Mouse (Mus musculus) ES-E14 (cell line): ENCODE data around the gene Il11ra1. TPM values are rescaled to one million over a fixed set of nuclear protein-coding genes. Genes with fewer than 3 reads are reported as not detected.

Experiments
- DNase-seq: peaks from one replicate; pipeline ENCODE4 v3.0.0-alpha.2; 2013; ENCODE audit warnings: low read depth, low spot score
- H3K27ac ChIP-seq: 2 replicates; pipeline ENCODE4 v1.5.1; 2012; ENCODE audit warnings: low read depth, mild to moderate bottlenecking, low read length, moderate library complexity, mixed read lengths; ENCODE audit not compliant: poor library complexity, insufficient read depth, severe bottlenecking
- H3K36me3 ChIP-seq: 2 replicates; pipeline ENCODE4 v1.6.1; 2012; ENCODE audit warnings: mild to moderate bottlenecking, low read length, moderate library complexity, mixed read lengths; ENCODE audit not compliant: control insufficient read depth, poor library complexity, insufficient read depth, severe bottlenecking
- H3K4me1 ChIP-seq, 2 experiments: fragments of 150-350 bp in 1 of 2; sonication (generic) in 1 of 2; 2 replicates each; pipeline ENCODE4 v1.6.1; 2012; ENCODE audit warnings: low read length in 2 of 2, mild to moderate bottlenecking in 1 of 2, mixed read lengths in 1 of 2; ENCODE audit not compliant: control insufficient read depth in 2 of 2, insufficient read depth in 2 of 2, poor library complexity in 1 of 2
- H3K4me3 ChIP-seq, 2 experiments: fragments of 150-350 bp in 1 of 2; sonication (generic) in 1 of 2; 2 replicates each; pipeline ENCODE4 v1.5.1; 2012; ENCODE audit warnings: low read length in 2 of 2, low read depth in 1 of 2, mild to moderate bottlenecking in 1 of 2, mixed read lengths in 1 of 2; ENCODE audit not compliant: insufficient read depth in 1 of 2, poor library complexity in 1 of 2, severe bottlenecking in 1 of 2
- H3K9ac ChIP-seq: 2 replicates; pipeline ENCODE4 v1.6.1; 2012; ENCODE audit warnings: low read depth, mild to moderate bottlenecking, low read length, mixed read lengths; ENCODE audit not compliant: poor library complexity, insufficient read depth, severe bottlenecking
- H3K9me3 ChIP-seq: fragments of 150-350 bp; sonication (generic); 2 replicates; pipeline ENCODE4 v1.6.1; 2012; ENCODE audit warnings: low read depth, mild to moderate bottlenecking, low read length; ENCODE audit not compliant: control insufficient read depth, insufficient read depth
- CHD2 ChIP-seq: IDR thresholded peaks from 2 replicates; pipeline ENCODE4 v1.6.1; 2014; ENCODE audit warnings: mild to moderate bottlenecking, low read depth, low read length, inconsistent platforms
- HCFC1 ChIP-seq: IDR thresholded peaks from 2 replicates; pipeline ENCODE4 v1.6.1; 2012; ENCODE audit warnings: low read length, inconsistent platforms, borderline replicate concordance; ENCODE audit not compliant: insufficient read depth
- MAFK ChIP-seq: IDR thresholded peaks from 2 replicates; pipeline ENCODE4 v1.6.1; 2014; ENCODE audit warnings: mild to moderate bottlenecking, low read depth, low read length, inconsistent platforms; ENCODE audit not compliant: insufficient read depth
- ZC3H11A ChIP-seq: IDR thresholded peaks from 2 replicates; pipeline ENCODE4 v1.6.1; 2012; ENCODE audit warnings: low read depth, mild to moderate bottlenecking, inconsistent platforms, low read length, borderline replicate concordance
- ZNF384 ChIP-seq: IDR thresholded peaks from 2 replicates; pipeline ENCODE4 v1.6.1; 2012; ENCODE audit warnings: low read depth, low read length, inconsistent platforms
- in situ Hi-C, 2 experiments: fragments of 600-800 bp; cut with MboI; formaldehyde crosslinking; loops; one replicate each; pipeline ENCODE4 v1.15.1; 2025; ENCODE audit warnings: low sequenced_read_pairs in 2 of 2, inconsistent platforms in 1 of 2; ENCODE audit not compliant: unreplicated experiment in 2 of 2
- total RNA-seq: library from RNA; depleted of rRNA; stranded (reverse); fragments of 300-350 nt; gene quantifications from 2 replicates; pipeline ENCODE4 v1.2.3, GENCODE M21; 2012

The Il11ra1 gene
- total RNA-seq, 1 experiment, result 13.5 TPM

DNA sequence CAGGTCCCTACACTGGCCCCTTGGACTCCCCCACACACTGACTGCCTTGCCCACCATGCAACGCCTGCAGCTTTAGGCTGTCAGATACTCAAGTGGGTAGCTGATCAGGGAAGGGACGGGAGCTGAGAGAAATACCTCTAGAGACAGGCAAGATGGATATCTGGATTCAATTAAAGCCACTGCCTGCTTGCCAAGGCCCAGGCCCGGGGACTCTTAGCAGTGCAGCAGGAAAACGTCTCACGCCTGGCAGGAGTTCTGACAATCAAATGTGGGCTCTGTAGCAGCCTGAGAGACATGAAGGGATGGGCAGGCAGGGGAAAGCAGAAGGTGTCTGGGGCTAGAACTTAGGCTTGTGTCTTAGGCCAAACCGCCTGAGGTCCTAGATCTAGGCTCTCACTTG, 17.0 kb downstream of the Il11ra1 start:
- Histone ChIP-seq H3K36me3 (peaks cover 16% of the 10 kb centered on the region; the same call in 1 of the 2 replicates), H3K4me3 (no peak overlapping the region), H3K27ac (no peak overlapping the region), H3K9me3 (no peaks in the 10 kb centered on the region), H3K4me1 (peaks cover 2 to 3% of the 10 kb centered on the region in 2 experiments; a peak in 1 of 4 replicates), H3K9ac (no peak overlapping the region)
- no peak for DNase-seq
- no peak for TF ChIP-seq CHD2
- no peak for TF ChIP-seq MAFK
- no peak for TF ChIP-seq ZC3H11A
- no peak for TF ChIP-seq HCFC1
- no peak for TF ChIP-seq ZNF384
- in situ Hi-C loops, result loop anchor here in 1 of 2 experiments (25.0 kb wide), 1 partner anchor 155 kb away; the partner anchor contains the start of genes Dnaic1 and Fam219a

DNA sequence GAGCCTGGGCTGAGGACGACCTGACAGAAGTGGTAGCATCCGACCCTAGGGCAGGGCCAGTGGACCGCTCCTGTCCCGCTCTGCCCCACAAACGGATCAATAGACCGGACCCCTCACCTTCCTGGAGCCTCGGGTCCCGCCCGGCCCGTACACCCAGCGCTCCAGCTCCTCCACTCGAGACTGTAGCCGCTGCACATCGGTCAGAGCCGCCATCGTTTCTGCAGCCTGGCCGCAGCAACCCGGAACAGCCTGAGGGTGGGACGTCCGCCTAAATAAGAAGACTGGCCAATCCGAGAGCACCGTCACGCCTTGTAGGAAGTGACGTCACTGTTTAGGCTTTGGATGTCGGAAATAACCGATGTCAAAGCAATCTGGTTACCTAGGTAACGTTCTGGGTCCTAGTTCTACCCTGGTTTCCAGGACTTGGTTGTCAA, 23.1 kb downstream of the Il11ra1 start, which contains the start of gene Dctn3:
Dctn3 (minus strand) TSS at position 253 of the 434 bp plus-strand sequence.
- in situ Hi-C loops, result loop anchor here in 1 of 2 experiments (25.0 kb wide), 1 partner anchor 161 kb away; the partner anchor contains the start of genes Dnaic1 and Fam219a
- Histone ChIP-seq H3K9me3 (no peaks in the 10 kb centered on the region), H3K36me3 (0 out of 2 replicates have a peak, but pooled peaks cover 4% of the 10 kb centered on the region), H3K9ac (peak within 1 kb of the TSS; percentile 85), H3K4me3 (peak within 1 kb of the TSS; percentile 84 to 85), H3K27ac (no peak within 1 kb of the TSS), H3K4me1 (peaks cover 4 to 6% of the 10 kb centered on the region in 2 experiments; a peak in 1 of 4 replicates)
- TF ChIP-seq MAFK (no peak), ZC3H11A (no peak), HCFC1 (no peak), ZNF384 (no peak), CHD2 (peak; percentile 49; the same call in 1 of the 2 replicates)
- peak; percentile 95 for DNase-seq

DNA sequence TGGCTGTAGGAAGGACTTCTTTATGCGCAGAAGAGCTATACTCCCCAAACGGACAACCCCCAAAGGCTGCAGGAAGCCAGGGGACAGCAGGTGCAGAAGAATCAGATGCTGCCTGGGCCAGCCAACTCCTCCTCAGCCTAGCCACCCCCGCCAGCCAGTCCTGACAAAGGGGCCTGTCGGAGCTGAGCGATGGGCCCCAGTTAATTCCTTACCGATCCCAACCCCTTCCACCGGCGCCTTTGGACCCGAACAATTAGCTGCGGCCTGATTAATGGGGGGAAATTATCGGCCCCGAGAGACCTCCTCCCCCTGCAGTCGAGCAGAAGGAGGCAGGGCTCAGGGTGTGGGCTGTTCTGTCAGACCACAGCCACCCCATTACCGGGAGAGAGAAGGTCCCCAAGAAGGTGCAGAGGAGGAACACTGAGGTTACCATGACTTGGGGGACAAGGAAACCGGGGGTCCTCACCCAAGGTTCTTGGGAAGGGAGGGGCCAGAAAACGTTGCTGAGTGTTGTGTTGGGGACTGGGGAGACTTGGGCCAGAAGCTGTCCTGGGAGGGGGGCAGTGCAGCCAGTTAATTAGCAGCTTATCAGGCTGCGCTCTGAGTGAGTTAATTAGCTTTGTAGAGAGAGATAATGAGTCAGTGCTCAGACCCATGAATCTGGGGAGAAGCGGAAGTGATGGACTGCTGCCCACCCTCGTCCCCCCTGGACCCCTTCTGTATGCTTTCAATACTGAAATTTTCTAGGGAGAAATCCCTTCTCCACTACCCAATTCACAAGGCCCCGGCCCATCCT, 27.2 kb downstream of the Il11ra1 start:
- H3K4me3 ChIP-seq, result no peak overlapping the region
- no peak for DNase-seq
- H3K9ac ChIP-seq, result no peak overlapping the region
- no peaks in the 10 kb centered on the region for H3K9me3 ChIP-seq
- TF ChIP-seq MAFK (no peak), ZNF384 (no peak), HCFC1 (no peak), CHD2 (no peak), ZC3H11A (no peak)
- H3K36me3 ChIP-seq, result no peaks in the 10 kb centered on the region
- no peak overlapping the region for H3K27ac ChIP-seq
- H3K4me1 ChIP-seq, result peaks cover 6 to 7% of the 10 kb centered on the region in 2 experiments; a peak in 2 of 4 replicates
- in situ Hi-C loops, result no loop called here

DNA sequence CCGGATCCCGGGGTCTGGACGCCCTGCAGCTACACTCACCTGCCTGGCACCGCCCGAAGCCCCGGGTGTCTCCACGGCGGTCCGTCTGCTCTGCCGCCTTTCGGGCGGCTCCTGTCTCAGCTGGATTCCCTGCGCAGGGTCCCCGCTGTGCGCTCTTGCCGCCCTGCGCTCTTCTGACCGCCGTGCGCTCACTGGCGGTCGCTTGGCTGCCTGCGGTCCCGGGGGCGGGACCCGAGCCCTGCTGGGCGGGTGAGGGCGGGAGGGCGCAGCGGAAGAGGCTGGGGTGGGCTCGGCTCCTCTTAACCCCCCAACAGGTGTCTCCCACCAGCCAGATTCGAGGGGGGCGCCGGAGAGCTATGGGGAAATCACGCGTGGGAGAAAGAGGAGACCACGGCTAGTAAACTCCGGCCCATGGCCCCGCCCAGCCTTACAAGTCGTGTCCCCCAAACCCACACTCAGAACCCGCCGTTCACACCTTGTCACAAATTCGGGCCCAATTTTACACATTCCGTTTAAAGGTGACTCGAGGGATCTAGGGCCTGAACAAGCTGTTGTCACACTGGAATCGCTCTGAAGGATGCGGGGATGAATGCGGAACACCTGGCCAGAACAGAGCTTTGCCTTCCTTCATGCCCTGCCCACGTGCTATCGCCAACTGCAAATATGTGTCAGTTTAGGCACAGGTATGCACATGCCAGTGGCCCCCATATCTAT, 31.4 kb downstream of the Il11ra1 start, which contains the start of gene Arid3c:
Arid3c (minus strand) TSS at position 91 of the 714 bp plus-strand sequence.
- H3K4me3 ChIP-seq, result peak within 1 kb of the TSS; percentile 50 to 66
- in situ Hi-C loops, result no loop called here
- no peak for DNase-seq
- H3K4me1 ChIP-seq, result peaks cover 2 to 5% of the 10 kb centered on the region in 2 experiments; a peak in 2 of 4 replicates
- H3K27ac ChIP-seq, result no peak within 1 kb of the TSS
- H3K9ac ChIP-seq, result peak within 1 kb of the TSS; percentile 39
- no peaks in the 10 kb centered on the region for H3K9me3 ChIP-seq
- no peaks in the 10 kb centered on the region for H3K36me3 ChIP-seq
- TF ChIP-seq HCFC1 (no peak), CHD2 (no peak), MAFK (no peak), ZC3H11A (no peak), ZNF384 (no peak)
